Mouse (Mus musculus) embryonic facial prominence, embryonic 11.5 days (tissue): Measurements from ENCODE around the gene Lrrc63. TPM values are rescaled to one million over a fixed set of nuclear protein-coding genes. Genes with fewer than 3 reads are reported as not detected.

Experiments used
- ATAC-seq: fragments of 200-750 bp; cut with Nextera tagmentation; replicated peaks from 2 replicates; pipeline ENCODE4 v1.8.0; 2017; ENCODE audit warnings: low read depth; ENCODE audit not compliant: insufficient number of reproducible peaks, low FRiP score, low TSS enrichment
- DNase-seq: peaks from one replicate; pipeline ENCODE4 v3.0.0-alpha.2; 2015; ENCODE audit warnings: low spot score
- H3K27ac ChIP-seq: fragments of 300-500 bp; sonication (generic); replicated peaks from 2 replicates; pipeline ENCODE4 v1.5.1; 2014; ENCODE audit warnings: mild to moderate bottlenecking, low read depth, low read length, control low read depth
- H3K27me3 ChIP-seq: fragments of 300-500 bp; sonication (generic); 2 replicates; pipeline ENCODE4 v1.6.1; 2014; ENCODE audit warnings: mild to moderate bottlenecking, low read length, moderate library complexity, mixed read lengths; ENCODE audit not compliant: control insufficient read depth, insufficient read depth
- H3K36me3 ChIP-seq: fragments of 300-500 bp; sonication (generic); replicated peaks from 2 replicates; pipeline ENCODE4 v1.6.1; 2014; ENCODE audit warnings: low read depth, mild to moderate bottlenecking, low read length, moderate library complexity, mixed read lengths; ENCODE audit not compliant: control insufficient read depth, insufficient read depth
- H3K4me1 ChIP-seq: fragments of 300-500 bp; sonication (generic); 2 replicates; pipeline ENCODE4 v1.6.1; 2014; ENCODE audit warnings: low read length, mixed read lengths; ENCODE audit not compliant: control insufficient read depth, insufficient read depth
- H3K4me2 ChIP-seq: fragments of 300-500 bp; sonication (generic); 2 replicates; pipeline ENCODE4 v1.6.1; 2014; ENCODE audit warnings: low read depth, mild to moderate bottlenecking, control low read depth, low read length, moderate library complexity
- H3K4me3 ChIP-seq: fragments of 300-500 bp; sonication (generic); 2 replicates; pipeline ENCODE4 v1.5.1; 2014; ENCODE audit warnings: low read depth, low read length, control low read depth
- H3K9ac ChIP-seq: fragments of 300-500 bp; sonication (generic); replicated peaks from 2 replicates; pipeline ENCODE4 v1.6.1; 2014; ENCODE audit warnings: mild to moderate bottlenecking, control low read depth, low read length
- H3K9me3 ChIP-seq: fragments of 300-500 bp; sonication (generic); replicated peaks from 2 replicates; pipeline ENCODE4 v1.6.1; 2016; ENCODE audit warnings: mild to moderate bottlenecking, low read length, inconsistent platforms, mixed read lengths; ENCODE audit not compliant: control insufficient read depth
- WGBS: fragments of 180-500 bp; shearing (Covaris S2); extraction: QIAGEN DNeasy Blood & Tissue Kit; methylation state at CpG from one replicate; pipeline ENCODE4 v1.1.7; 2014; 5-methylcytosine and 5-hydroxymethylcytosine counted together
- polyA plus RNA-seq: library from polyadenylated mRNA; unstranded; fragments of >200 nt; fragmentation: Nextera tagmentation; extraction: Ambion mirVana; gene quantifications from 2 replicates; pipeline ENCODE4 v1.2.1, GENCODE M21; 2014

Lrrc63 gene
- polyA plus RNA-seq, 1 experiment from 2014 or later = 0.21 TPM

DNA sequence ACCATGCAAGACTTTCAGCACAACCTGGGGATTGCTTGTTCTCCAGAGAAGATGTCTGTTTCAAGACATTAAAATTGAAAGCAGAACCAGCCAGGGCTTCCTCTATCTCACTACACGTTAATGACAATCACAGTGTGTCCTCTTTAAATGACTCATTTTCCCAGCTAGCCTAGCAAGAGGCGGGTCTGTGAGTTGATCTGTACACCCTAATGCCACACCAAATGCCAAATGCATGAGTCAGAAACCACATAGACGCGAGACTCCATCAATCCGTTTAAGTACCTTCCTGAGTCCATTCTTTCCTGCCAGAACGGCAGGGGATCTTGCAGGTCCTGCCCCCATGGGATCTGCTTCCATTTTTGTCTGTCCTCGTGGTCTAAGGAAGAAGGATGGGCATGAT lies 85.5 kb downstream of the Lrrc63 start:
- Histone ChIP-seq H3K4me3 (no peak overlapping the region), H3K4me1 (no peaks in the 10 kb centered on the region), H3K27ac (no peak overlapping the region), H3K4me2 (no peak overlapping the region), H3K27me3 (no peaks in the 10 kb centered on the region), H3K36me3 (no peaks in the 10 kb centered on the region), H3K9ac (no peak overlapping the region), H3K9me3 (no peaks in the 10 kb centered on the region)
- 79% methylated on average over 7 of the region's 7 CpGs for WGBS
- ATAC-seq (no peak), DNase-seq (no peak)

DNA sequence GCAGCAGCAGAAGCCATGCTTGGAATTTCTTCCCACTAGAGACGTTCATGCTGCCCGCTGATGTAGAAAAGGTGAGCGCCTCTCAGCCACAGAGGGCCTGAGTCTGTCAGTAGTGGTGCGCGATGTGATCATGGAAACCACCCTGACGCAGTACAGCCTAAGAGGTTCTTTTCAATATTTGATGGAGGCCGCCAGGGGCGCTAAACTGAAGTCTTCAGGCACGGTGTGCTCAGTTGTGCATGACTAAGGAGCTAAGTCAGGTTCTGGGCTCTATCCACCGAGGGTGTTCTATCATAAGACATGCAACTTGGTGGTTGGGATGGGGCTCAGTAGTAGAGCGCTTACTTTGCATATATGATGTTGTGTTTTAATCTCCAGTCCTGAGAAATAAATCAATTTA lies 95.2 kb downstream of the Lrrc63 start:
- no peaks in the 10 kb centered on the region for H3K27me3 ChIP-seq
- no peaks in the 10 kb centered on the region for H3K9me3 ChIP-seq
- no peaks in the 10 kb centered on the region for H3K36me3 ChIP-seq
- ATAC-seq = no peak
- no peak overlapping the region for H3K9ac ChIP-seq
- H3K4me2 ChIP-seq = no peak overlapping the region
- peak; percentile 42 for DNase-seq
- 55% methylated on average over 11 of the region's 11 CpGs for WGBS
- H3K27ac ChIP-seq = no peak overlapping the region
- H3K4me3 ChIP-seq = no peak overlapping the region
- no peaks in the 10 kb centered on the region for H3K4me1 ChIP-seq

Other genes starting within 250 kb of the Lrrc63 start
- 10.1 and 10.4 TPM in 2 replicates for gene Lrch1, start 183.0 kb downstream of the Lrrc63 start, polyA plus RNA-seq
- 0.07 and 0.65 TPM in 2 replicates for gene Rubcnl, start 114.9 kb downstream of the Lrrc63 start, polyA plus RNA-seq
- 27.5 and 30.5 TPM in 2 replicates for gene Lcp1, start 220 bp upstream of the Lrrc63 start, polyA plus RNA-seq
- not detected in 2 replicates for gene Cpb2, start 111.4 kb upstream of the Lrrc63 start, polyA plus RNA-seq
- gene Zc3h13, start 153.5 kb upstream of the Lrrc63 start, polyA plus RNA-seq = 31.1 and 38.6 TPM in 2 replicates